Mouse (Mus musculus) kidney, postnatal 0 days (tissue): ENCODE results near the gene Hspa12a. TPM values are rescaled to one million over a fixed set of nuclear protein-coding genes. Genes with fewer than 3 reads are reported as not detected.

Source experiments
- ATAC-seq: fragments of 200-750 bp; cut with Nextera tagmentation; replicated peaks from 2 replicates; pipeline ENCODE4 v1.8.0; 2017; ENCODE audit warnings: low read depth, moderate number of reproducible peaks, moderate TSS enrichment, moderate library complexity; ENCODE audit not compliant: low FRiP score
- DNase-seq: peaks from one replicate; pipeline ENCODE4 v3.0.0-alpha.2; 2016; ENCODE audit warnings: low spot score
- H3K27ac ChIP-seq: fragments of 300-500 bp; sonication (generic); 2 replicates; pipeline ENCODE4 v1.5.1; 2014; ENCODE audit warnings: mild to moderate bottlenecking
- H3K27me3 ChIP-seq: fragments of 300-500 bp; sonication (generic); 2 replicates; pipeline ENCODE4 v1.6.1; 2014; ENCODE audit warnings: low read length, mixed read lengths; ENCODE audit not compliant: insufficient read depth
- H3K36me3 ChIP-seq: fragments of 300-500 bp; sonication (generic); 2 replicates; pipeline ENCODE4 v1.6.1; 2014; ENCODE audit warnings: low read length, mixed read lengths; ENCODE audit not compliant: insufficient read depth
- H3K4me1 ChIP-seq: fragments of 300-500 bp; sonication (generic); replicated peaks from 2 replicates; pipeline ENCODE4 v1.6.1; 2014; ENCODE audit warnings: antibody characterized with exemption, low read length, mixed read lengths; ENCODE audit not compliant: insufficient read depth
- H3K4me2 ChIP-seq: fragments of 300-500 bp; sonication (generic); 2 replicates; pipeline ENCODE4 v1.6.1; 2014; ENCODE audit warnings: mild to moderate bottlenecking, low read length, moderate library complexity, mixed read lengths
- H3K4me3 ChIP-seq: fragments of 300-500 bp; sonication (generic); replicated peaks from 2 replicates; pipeline ENCODE4 v1.5.1; 2014; ENCODE audit warnings: low read depth, low read length
- H3K9ac ChIP-seq: fragments of 300-500 bp; sonication (generic); 2 replicates; pipeline ENCODE4 v1.6.1; 2014; ENCODE audit warnings: low read depth, low read length
- H3K9me3 ChIP-seq: fragments of 300-500 bp; sonication (generic); replicated peaks from 2 replicates; pipeline ENCODE4 v1.6.1; 2016; ENCODE audit warnings: low read length, inconsistent platforms, mixed read lengths
- CTCF ChIP-seq: IDR thresholded peaks from 2 replicates; pipeline ENCODE4 v1.5.1; 2016; ENCODE audit warnings: antibody characterized with exemption, low read depth, mild to moderate bottlenecking, moderate library complexity
- WGBS: fragments of 180-500 bp; shearing (Covaris S2); extraction: QIAGEN DNeasy Blood & Tissue Kit; methylation state at CpG from one replicate; pipeline ENCODE4 v1.1.7; 2014; 5-methylcytosine and 5-hydroxymethylcytosine counted together
- polyA plus RNA-seq: library from polyadenylated mRNA; unstranded; fragments of >200 nt; fragmentation: Nextera tagmentation; extraction: Ambion mirVana; gene quantifications from 2 replicates; pipeline ENCODE4 v1.2.1, GENCODE M21; 2015

Hspa12a gene
- polyA plus RNA-seq, 1 experiment from 2014 or later: 13.4 TPM

GRCm38 (mm10) chr19:58883451-58883850, 60.0 kb downstream of the Hspa12a start:
- Histone ChIP-seq H3K9me3 (no peaks in the 10 kb centered on the region), H3K4me3 (no peak overlapping the region), H3K4me1 (no peaks in the 10 kb centered on the region), H3K4me2 (no peak overlapping the region), H3K27me3 (no peaks in the 10 kb centered on the region), H3K27ac (no peak overlapping the region), H3K9ac (no peak overlapping the region), H3K36me3 (no peaks in the 10 kb centered on the region)
- WGBS: 70% methylated on average over 3 of the region's 3 CpGs
- DNase-seq (no peak), ATAC-seq (no peak)
- TF ChIP-seq CTCF: no peak

- Histone ChIP-seq H3K4me2 (no peak overlapping the region), H3K9me3 (no peaks in the 10 kb centered on the region), H3K27ac (no peak overlapping the region), H3K36me3 (no peaks in the 10 kb centered on the region), H3K9ac (no peak overlapping the region), H3K4me1 (no peaks in the 10 kb centered on the region), H3K4me3 (no peak overlapping the region), H3K27me3 (no peaks in the 10 kb centered on the region)
- ATAC-seq (no peak), DNase-seq (no peak)
- TF ChIP-seq CTCF: no peak
- WGBS: 77% methylated on average over 4 of the region's 4 CpGs
Observed at GRCm38 (mm10) chr19:58882336-58882735, 61.1 kb downstream of the Hspa12a start.

- H3K27ac ChIP-seq: no peak overlapping the region
- no peak overlapping the region for H3K9ac ChIP-seq
- 71% methylated on average over 7 of the region's 7 CpGs for WGBS
- H3K4me2 ChIP-seq: no peak overlapping the region
- H3K36me3 ChIP-seq: no peaks in the 10 kb centered on the region
- no peaks in the 10 kb centered on the region for H3K4me1 ChIP-seq
- H3K4me3 ChIP-seq: no peak overlapping the region
- DNase-seq (no peak), ATAC-seq (no peak)
- TF ChIP-seq CTCF: no peak
- no peaks in the 10 kb centered on the region for H3K9me3 ChIP-seq
- H3K27me3 ChIP-seq: no peaks in the 10 kb centered on the region
Observed at GRCm38 (mm10) chr19:58879330-58879957, 64.0 kb downstream of the Hspa12a start.

GRCm38 (mm10) chr19:58878560-58878959, 64.9 kb downstream of the Hspa12a start:
- no peak for TF ChIP-seq CTCF
- no peaks in the 10 kb centered on the region for H3K36me3 ChIP-seq
- 76% methylated on average over 2 of the region's 2 CpGs for WGBS
- ATAC-seq (no peak), DNase-seq (no peak)
- no peaks in the 10 kb centered on the region for H3K4me1 ChIP-seq
- H3K27ac ChIP-seq: no peak overlapping the region
- H3K4me3 ChIP-seq: no peak overlapping the region
- H3K9ac ChIP-seq: no peak overlapping the region
- no peaks in the 10 kb centered on the region for H3K9me3 ChIP-seq
- no peaks in the 10 kb centered on the region for H3K27me3 ChIP-seq
- H3K4me2 ChIP-seq: no peak overlapping the region

GRCm38 (mm10) chr19:58873536-58873935, 69.9 kb downstream of the Hspa12a start:
- no peak for DNase-seq
- Histone ChIP-seq H3K27ac (no peak overlapping the region), H3K9me3 (no peaks in the 10 kb centered on the region), H3K4me1 (0 out of 2 replicates have a peak, but pooled peaks cover 3% of the 10 kb centered on the region), H3K4me3 (no peak overlapping the region), H3K36me3 (no peaks in the 10 kb centered on the region), H3K27me3 (no peaks in the 10 kb centered on the region), H3K4me2 (no peak overlapping the region), H3K9ac (no peak overlapping the region)
- WGBS: 70% methylated on average over 3 of the region's 3 CpGs
- TF ChIP-seq CTCF: no peak
- no peak for ATAC-seq

- no peak for ATAC-seq
- no peak overlapping the region for H3K4me3 ChIP-seq
- WGBS: 63% methylated on average over 11 of the region's 11 CpGs
Observed at GRCm38 (mm10) chr19:58872381-58873259, 70.8 kb downstream of the Hspa12a start.

More at GRCm38 (mm10) chr19:58872381-58873259, 70.8 kb downstream of the Hspa12a start:
- Histone ChIP-seq H3K27ac (no peak overlapping the region), H3K4me2 (no peak overlapping the region), H3K36me3 (no peaks in the 10 kb centered on the region), H3K4me1 (0 out of 2 replicates have a peak, but pooled peaks cover 3% of the 10 kb centered on the region), H3K9me3 (no peaks in the 10 kb centered on the region), H3K27me3 (no peaks in the 10 kb centered on the region), H3K9ac (no peak overlapping the region)
- no peak for TF ChIP-seq CTCF
- no peak for DNase-seq
